Mouse (Mus musculus) forebrain, embryonic 15.5 days (tissue): ENCODE results near the gene Hipk2. TPM values are rescaled to one million over a fixed set of nuclear protein-coding genes. Genes with fewer than 3 reads are reported as not detected.

Experiments
- ATAC-seq: fragments of 200-750 bp; cut with Nextera tagmentation; replicated peaks from 2 replicates; pipeline ENCODE4 v1.8.0; 2017; ENCODE audit warnings: mild to moderate bottlenecking, moderate TSS enrichment, moderate library complexity
- H3K27ac ChIP-seq: fragments of 300-500 bp; sonication (generic); replicated peaks from 2 replicates; pipeline ENCODE4 v1.5.1; 2015; ENCODE audit warnings: mild to moderate bottlenecking, inconsistent platforms
- H3K27me3 ChIP-seq: fragments of 300-500 bp; sonication (generic); 2 replicates; pipeline ENCODE4 v1.6.1; 2015; ENCODE audit warnings: inconsistent platforms
- H3K36me3 ChIP-seq: fragments of 300-500 bp; sonication (generic); 2 replicates; pipeline ENCODE4 v1.6.1; 2015; ENCODE audit warnings: mild to moderate bottlenecking, inconsistent platforms
- H3K4me1 ChIP-seq: fragments of 300-500 bp; sonication (generic); 2 replicates; pipeline ENCODE4 v1.6.1; 2015; ENCODE audit warnings: inconsistent platforms
- H3K4me2 ChIP-seq: fragments of 300-500 bp; sonication (generic); replicated peaks from 2 replicates; pipeline ENCODE4 v1.6.1; 2015; ENCODE audit warnings: mild to moderate bottlenecking, inconsistent platforms
- H3K4me3 ChIP-seq: fragments of 300-500 bp; sonication (generic); 2 replicates; pipeline ENCODE4 v1.5.1; 2015; ENCODE audit warnings: mild to moderate bottlenecking, inconsistent platforms
- H3K9ac ChIP-seq: fragments of 300-500 bp; sonication (generic); replicated peaks from 2 replicates; pipeline ENCODE4 v1.6.1; 2015; ENCODE audit warnings: mild to moderate bottlenecking, inconsistent platforms
- H3K9me3 ChIP-seq: fragments of 300-500 bp; sonication (generic); 2 replicates; pipeline ENCODE4 v1.6.1; 2016; ENCODE audit warnings: inconsistent platforms
- WGBS: fragments of 180-500 bp; shearing (Covaris S2); methylation state at CpG from one replicate; pipeline ENCODE4 v1.1.7; 2015; ENCODE audit warnings: mixed read lengths; 5-methylcytosine and 5-hydroxymethylcytosine counted together
- polyA plus RNA-seq: library from polyadenylated mRNA; unstranded; fragments of >200 nt; fragmentation: Nextera tagmentation; extraction: Ambion mirVana; gene quantifications from 2 replicates; pipeline ENCODE4 v1.2.1, GENCODE M21; 2015

Gene Hipk2
- polyA plus RNA-seq, 1 experiment from 2014 or later, result 29.2 TPM

DNA sequence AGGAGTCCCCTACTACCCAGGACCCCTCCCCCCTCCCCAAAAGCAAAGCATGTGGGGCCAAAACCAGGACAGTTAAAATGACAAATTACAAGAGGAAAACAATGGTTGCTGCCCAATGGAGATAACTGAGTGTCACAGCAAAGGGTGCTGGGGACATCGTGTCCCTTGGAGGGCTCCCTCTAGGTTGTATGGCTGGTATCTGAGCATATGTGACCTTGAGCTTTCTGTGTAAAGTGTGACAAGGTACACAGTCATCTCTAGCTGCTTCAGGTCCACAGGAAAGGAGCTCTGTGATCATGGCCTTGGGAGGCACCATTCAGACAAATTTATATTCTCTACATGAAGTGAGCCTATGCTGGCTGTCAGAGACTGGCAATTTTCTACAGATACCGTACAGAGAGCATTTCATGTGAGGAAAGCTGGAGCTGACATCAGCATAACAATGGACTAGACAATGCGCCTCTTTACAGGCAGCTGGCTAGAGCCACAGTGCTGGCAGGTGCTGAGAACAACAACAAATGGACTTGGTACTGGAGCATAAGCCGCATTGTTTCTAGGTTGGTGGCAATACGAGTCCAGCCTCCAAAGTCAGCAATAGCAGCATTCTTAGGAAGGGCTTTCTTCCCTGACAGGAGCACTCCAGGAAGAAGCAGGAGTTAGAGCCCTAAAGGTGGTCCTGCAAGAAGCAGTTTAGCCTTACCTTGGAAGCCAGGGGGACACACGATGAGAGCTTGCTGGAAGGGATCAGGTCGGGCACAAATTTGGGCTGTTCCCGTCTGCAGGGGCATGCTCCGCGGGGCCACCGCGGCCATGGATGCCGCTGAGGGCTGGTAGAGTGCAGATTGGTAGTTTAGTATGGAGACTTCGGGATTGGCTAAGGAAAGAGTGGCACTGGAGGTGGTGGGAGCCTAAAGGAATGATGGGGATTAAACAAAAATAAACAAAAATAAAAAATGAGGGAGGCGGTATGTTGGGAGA is 145.5 kb downstream of the Hipk2 start:
- Histone ChIP-seq H3K4me3 (no peak overlapping the region), H3K9ac (no peak overlapping the region), H3K9me3 (no peaks in the 10 kb centered on the region), H3K36me3 (peaks cover 23% of the 10 kb centered on the region), H3K4me1 (peaks cover 8% of the 10 kb centered on the region), H3K27me3 (no peaks in the 10 kb centered on the region), H3K27ac (peak overlapping the region; percentile 76), H3K4me2 (no peak overlapping the region)
- ATAC-seq, result peak; percentile 72
- WGBS, result 71% methylated on average over 15 of the region's 15 CpGs

DNA sequence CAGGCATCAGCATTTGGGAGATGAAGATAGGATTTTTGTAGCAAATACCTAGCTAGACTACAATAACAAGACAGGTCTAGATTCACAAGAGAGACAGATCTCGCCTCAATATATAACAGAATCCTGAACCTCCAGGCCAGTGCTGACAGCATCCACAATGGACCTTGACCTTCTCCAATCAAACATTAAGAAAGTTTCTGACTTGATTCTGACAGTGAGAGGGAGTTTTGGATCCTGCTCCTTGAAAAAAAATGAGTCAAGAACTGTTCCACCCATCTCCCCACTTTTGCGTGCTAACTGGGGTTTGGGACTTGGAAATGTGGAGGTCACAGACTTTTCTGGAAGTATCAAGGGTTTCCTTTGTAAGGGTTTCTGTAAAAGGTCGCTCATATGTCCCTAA is 150.4 kb downstream of the Hipk2 start:
- H3K4me3 ChIP-seq, result no peak overlapping the region
- no peaks in the 10 kb centered on the region for H3K9me3 ChIP-seq
- H3K4me1 ChIP-seq, result peaks cover 1% of the 10 kb centered on the region
- WGBS, result 95% methylated on average over 3 of the region's 3 CpGs
- H3K4me2 ChIP-seq, result no peak overlapping the region
- no peaks in the 10 kb centered on the region for H3K27me3 ChIP-seq
- no peak for ATAC-seq
- H3K27ac ChIP-seq, result no peak overlapping the region
- peaks cover 21% of the 10 kb centered on the region for H3K36me3 ChIP-seq
- no peak overlapping the region for H3K9ac ChIP-seq

DNA sequence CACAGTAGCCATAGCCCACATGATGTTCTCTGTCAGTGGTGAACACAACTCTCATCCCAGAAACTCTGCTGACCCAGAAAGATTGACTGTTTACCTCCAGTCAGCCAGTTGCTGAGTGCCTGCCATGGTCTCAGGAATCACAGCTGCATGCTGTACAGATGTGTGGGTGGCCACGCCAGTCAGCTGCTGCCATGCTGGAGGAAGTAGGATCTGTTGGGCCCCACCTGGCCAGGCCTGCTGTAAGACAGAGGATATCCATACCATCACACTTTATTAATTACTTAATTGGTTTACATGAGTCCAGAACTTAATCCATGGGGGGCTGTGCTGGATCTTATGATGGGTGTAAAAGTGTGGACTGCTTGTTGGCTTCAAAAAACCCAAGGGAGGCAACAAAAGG is 154.6 kb downstream of the Hipk2 start:
- Histone ChIP-seq H3K9me3 (no peaks in the 10 kb centered on the region), H3K27me3 (no peaks in the 10 kb centered on the region), H3K27ac (no peak overlapping the region), H3K4me1 (no peaks in the 10 kb centered on the region), H3K4me3 (no peak overlapping the region), H3K4me2 (no peak overlapping the region), H3K9ac (no peak overlapping the region), H3K36me3 (peaks cover 46% of the 10 kb centered on the region)
- 100% methylated on average over 1 of the region's 1 CpGs for WGBS
- ATAC-seq, result no peak

DNA sequence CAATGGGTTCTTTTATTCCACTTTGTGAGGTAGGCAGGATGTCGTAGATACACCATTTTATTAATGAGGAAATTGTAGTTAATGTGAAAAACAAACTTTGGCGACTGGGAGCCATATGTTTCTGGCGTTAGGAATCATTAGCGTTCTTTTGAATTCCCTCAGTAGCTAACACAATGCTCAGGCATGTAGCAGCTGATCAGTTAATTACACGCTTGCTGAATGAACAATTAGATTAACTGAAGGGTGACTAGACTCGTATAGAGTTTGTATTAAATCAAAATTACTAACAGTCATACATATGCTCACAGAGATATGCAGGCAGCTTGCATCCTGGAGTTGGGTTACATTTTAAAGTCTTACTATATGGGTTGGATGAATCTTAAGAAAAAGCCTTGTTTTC is 156.7 kb downstream of the Hipk2 start:
- Histone ChIP-seq H3K4me2 (no peak overlapping the region), H3K27me3 (no peaks in the 10 kb centered on the region), H3K27ac (no peak overlapping the region), H3K9me3 (no peaks in the 10 kb centered on the region), H3K4me1 (no peaks in the 10 kb centered on the region), H3K36me3 (peaks cover 67% of the 10 kb centered on the region), H3K9ac (no peak overlapping the region), H3K4me3 (no peak overlapping the region)
- 28% methylated on average over 6 of the region's 6 CpGs for whole genome bisulfite sequencing
- no peak for ATAC-seq

- H3K9me3 ChIP-seq, result no peaks in the 10 kb centered on the region
- no peak overlapping the region for H3K27ac ChIP-seq
- no peak for ATAC-seq
- no peaks in the 10 kb centered on the region for H3K27me3 ChIP-seq
- H3K4me3 ChIP-seq, result no peak overlapping the region
- H3K36me3 ChIP-seq, result peaks cover 73% of the 10 kb centered on the region
- 83% methylated on average over 7 of the region's 7 CpGs for WGBS
- H3K4me2 ChIP-seq, result no peak overlapping the region
- H3K9ac ChIP-seq, result no peak overlapping the region
- no peaks in the 10 kb centered on the region for H3K4me1 ChIP-seq
Measured at GRCm38 (mm10) chr6:38718625-38719024, 157.3 kb downstream of the Hipk2 start.

GRCm38 (mm10) chr6:38715881-38716280 is 160.1 kb downstream of the Hipk2 start:
- Histone ChIP-seq H3K36me3 (peaks cover 85% of the 10 kb centered on the region), H3K9me3 (no peaks in the 10 kb centered on the region), H3K4me2 (no peak overlapping the region), H3K4me1 (no peaks in the 10 kb centered on the region), H3K27ac (no peak overlapping the region), H3K27me3 (no peaks in the 10 kb centered on the region), H3K4me3 (no peak overlapping the region), H3K9ac (no peak overlapping the region)
- no peak for ATAC-seq
- 95% methylated on average over 16 of the region's 16 CpGs for WGBS

DNA sequence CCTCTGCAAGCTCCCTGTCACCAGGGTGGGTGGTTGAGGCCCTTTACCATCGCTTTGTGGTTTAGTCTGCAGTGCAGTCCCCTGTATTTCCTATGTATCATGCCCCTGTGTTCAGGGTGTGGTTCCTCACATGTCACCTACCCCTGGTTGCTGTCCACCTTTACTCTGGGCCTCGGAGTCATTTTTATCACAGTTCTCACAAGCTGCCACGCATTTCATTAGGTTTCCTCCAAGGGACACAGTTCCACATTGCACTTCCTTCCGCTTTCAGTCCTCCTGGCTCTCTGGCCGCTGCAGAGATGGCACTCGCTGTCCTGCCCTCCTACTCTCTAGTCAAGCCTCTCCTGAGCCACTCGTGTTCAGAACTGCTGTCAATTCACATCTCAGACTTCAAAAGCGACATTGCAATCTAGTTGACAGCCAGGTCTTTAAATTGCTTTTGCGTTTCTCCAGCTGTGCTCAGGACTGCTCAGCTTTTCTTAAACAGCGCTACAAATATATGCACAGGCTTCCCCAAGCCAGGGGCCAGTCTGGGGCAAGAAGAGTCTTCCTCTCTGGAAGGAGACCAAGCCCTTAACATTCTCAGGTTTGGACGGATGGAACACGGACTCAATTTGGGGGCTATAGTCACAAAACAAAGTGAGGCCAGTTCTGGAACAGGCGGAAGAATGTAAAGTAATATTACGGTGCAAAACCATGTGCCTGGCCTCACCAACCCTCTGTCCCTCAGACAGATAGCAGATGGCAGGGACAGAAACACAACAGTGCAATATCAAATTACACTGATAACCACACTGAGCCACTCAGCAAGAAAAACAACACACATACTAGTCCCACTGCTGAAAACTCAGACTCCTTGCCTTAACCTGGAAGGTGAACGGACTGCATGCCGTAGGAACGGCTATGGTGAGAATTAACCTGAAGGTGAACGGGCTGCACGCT is 161.7 kb downstream of the Hipk2 start:
- H3K9me3 ChIP-seq, result no peaks in the 10 kb centered on the region
- H3K4me1 ChIP-seq, result no peaks in the 10 kb centered on the region
- no peak overlapping the region for H3K4me3 ChIP-seq
- no peak overlapping the region for H3K27ac ChIP-seq
- H3K9ac ChIP-seq, result no peak overlapping the region
- no peaks in the 10 kb centered on the region for H3K27me3 ChIP-seq
- no peak overlapping the region for H3K4me2 ChIP-seq
- peaks cover 87% of the 10 kb centered on the region for H3K36me3 ChIP-seq
- ATAC-seq, result no peak
- 91% methylated on average over 19 of the region's 19 CpGs for WGBS

GRCm38 (mm10) chr6:38710449-38710848 is 165.5 kb downstream of the Hipk2 start:
- Histone ChIP-seq H3K9ac (no peak overlapping the region), H3K27ac (no peak overlapping the region), H3K4me3 (no peak overlapping the region), H3K4me1 (no peaks in the 10 kb centered on the region), H3K36me3 (peaks cover 62% of the 10 kb centered on the region), H3K9me3 (no peaks in the 10 kb centered on the region), H3K4me2 (no peak overlapping the region), H3K27me3 (no peaks in the 10 kb centered on the region)
- no peak for ATAC-seq
- WGBS, result 91% methylated on average over 3 of the region's 3 CpGs

DNA sequence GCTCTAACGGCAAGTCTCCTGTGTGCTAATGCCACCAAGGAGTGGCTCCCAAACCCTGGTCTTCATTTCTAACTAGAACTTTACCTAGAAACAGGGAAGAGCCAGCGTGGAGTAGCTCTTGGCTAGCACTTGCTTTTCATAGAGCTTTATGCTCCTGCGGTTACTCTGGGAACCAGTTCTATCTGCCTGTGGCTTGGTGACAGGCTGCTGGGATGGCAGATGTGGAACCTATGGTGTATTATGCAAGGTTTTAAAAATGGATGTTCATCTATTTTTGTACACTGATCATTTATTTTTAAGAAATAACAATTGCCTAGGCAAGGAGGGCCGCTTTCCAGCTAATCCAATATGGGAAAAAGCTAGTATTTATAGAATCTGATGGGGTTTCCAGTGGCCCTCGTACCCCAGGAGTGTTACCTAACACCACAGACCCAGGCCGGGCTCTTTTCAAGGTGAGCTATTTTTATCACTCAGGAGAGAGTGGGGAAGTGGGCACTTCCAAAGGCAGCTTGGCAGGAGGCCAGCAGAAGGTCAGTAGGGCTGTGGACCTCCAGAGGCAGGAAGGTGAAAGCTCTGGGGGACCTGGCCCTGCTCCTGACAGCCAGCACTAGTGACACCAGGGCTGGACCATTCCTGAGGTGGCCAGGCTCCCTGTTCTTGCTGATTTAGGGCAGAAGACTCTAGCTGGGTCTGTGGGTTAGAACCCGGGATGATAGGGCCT is 171.5 kb downstream of the Hipk2 start:
- Histone ChIP-seq H3K9me3 (no peaks in the 10 kb centered on the region), H3K4me3 (no peak overlapping the region), H3K27ac (no peak overlapping the region), H3K9ac (no peak overlapping the region), H3K27me3 (no peaks in the 10 kb centered on the region), H3K36me3 (peaks cover 51% of the 10 kb centered on the region), H3K4me1 (no peaks in the 10 kb centered on the region), H3K4me2 (no peak overlapping the region)
- ATAC-seq, result no peak
- 88% methylated on average over 7 of the region's 7 CpGs for WGBS

- no peak for ATAC-seq
- no peaks in the 10 kb centered on the region for H3K9me3 ChIP-seq
- peaks cover 57% of the 10 kb centered on the region for H3K36me3 ChIP-seq
- H3K27ac ChIP-seq, result no peak overlapping the region
- no peak overlapping the region for H3K4me2 ChIP-seq
- no peaks in the 10 kb centered on the region for H3K4me1 ChIP-seq
- H3K4me3 ChIP-seq, result no peak overlapping the region
- H3K9ac ChIP-seq, result no peak overlapping the region
- no peaks in the 10 kb centered on the region for H3K27me3 ChIP-seq
- WGBS, result 94% methylated on average over 6 of the region's 6 CpGs
Measured at GRCm38 (mm10) chr6:38703526-38703925, 172.4 kb downstream of the Hipk2 start.

GRCm38 (mm10) chr6:38702810-38703399 is 173.1 kb downstream of the Hipk2 start:
- ATAC-seq, result no peak
- H3K27ac ChIP-seq, result no peak overlapping the region

More at GRCm38 (mm10) chr6:38702810-38703399, 173.1 kb downstream of the Hipk2 start:
- no peaks in the 10 kb centered on the region for H3K4me1 ChIP-seq
- H3K4me2 ChIP-seq, result no peak overlapping the region
- H3K36me3 ChIP-seq, result peaks cover 63% of the 10 kb centered on the region
- H3K9me3 ChIP-seq, result no peaks in the 10 kb centered on the region
- H3K27me3 ChIP-seq, result no peaks in the 10 kb centered on the region
- H3K4me3 ChIP-seq, result no peak overlapping the region
- 65% methylated on average over 6 of the region's 6 CpGs for WGBS
- no peak overlapping the region for H3K9ac ChIP-seq
